Mouse (Mus musculus): ENCODE measurements around the gene Gpsm1.

The Gpsm1 gene

GRCm38 (mm10) chr2:26315072-26315924, at the start of gene Gpsm1:
Gene Gpsm1, plus strand, starts transcription at chr2:26315515.
- DNase-seq = peak; percentile 82 to 86

- DNase-seq = no peak
Measured at GRCm38 (mm10) chr2:26266066-26266742, 49.1 kb upstream of the Gpsm1 start.

DNA sequence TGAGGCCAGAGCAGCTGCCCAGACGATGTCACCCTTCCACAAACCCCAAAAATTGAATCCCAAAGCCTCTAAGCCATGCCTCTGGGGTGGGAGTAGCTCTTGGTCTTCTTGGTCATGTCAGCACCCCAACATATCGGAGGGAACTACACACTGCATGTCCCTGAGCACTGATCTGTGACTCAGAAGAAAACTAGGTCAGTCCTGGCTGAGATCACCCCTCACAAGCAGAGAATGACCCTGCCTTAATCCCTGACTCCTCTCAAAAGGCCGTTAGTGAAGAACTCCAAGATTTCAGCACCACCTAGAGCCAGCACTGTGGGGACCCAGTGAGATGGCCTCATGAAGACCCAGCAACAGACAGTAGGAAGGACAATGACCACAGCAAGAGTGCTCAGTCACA, 47.1 kb upstream of the Gpsm1 start:
- DNase-seq = no peak

DNA sequence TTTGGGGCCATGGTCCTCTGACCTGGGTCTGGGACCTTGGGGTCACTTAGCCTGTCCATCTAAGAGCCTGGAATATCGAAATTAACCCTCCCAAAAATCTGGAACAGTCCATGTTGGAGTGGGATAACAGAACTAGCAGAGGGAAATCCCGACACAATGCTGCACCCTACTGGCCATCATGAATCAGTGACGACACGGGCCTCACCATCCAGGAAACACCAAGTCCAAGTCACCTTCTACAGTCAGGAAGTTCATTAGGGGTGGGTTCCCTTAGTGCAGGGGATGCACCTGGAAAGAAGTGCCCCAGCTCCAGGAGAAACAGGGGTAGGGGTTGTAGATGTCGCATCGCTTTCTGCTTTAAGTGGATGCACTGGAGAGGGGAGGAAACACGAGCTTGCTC, 41.7 kb upstream of the Gpsm1 start:
- DNase-seq = peak; percentile 33 to 56

- no peak for DNase-seq
Measured at GRCm38 (mm10) chr2:26279712-26280111, 35.6 kb upstream of the Gpsm1 start.

GRCm38 (mm10) chr2:26280594-26280993, 34.7 kb upstream of the Gpsm1 start:
- DNase-seq = no peak

DNA sequence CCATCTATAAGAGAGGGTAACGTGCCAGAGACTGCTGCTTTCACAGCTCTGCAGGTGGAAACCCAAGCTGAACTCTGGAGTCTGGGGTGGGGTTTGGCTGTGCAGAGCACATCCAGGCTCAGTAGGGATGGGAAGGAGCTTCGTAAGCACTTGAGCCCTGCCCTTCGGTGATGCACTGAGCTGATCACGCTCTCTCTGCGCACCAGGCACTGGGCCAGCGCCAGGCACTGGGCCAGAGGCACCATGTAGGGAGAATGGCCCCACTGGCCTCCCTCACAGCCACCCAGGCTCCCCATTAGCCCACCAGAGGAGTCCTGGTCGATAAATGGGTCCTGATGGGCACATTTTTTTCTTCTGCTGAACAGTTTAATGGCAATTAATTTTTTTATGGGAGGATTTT, 29.5 kb upstream of the Gpsm1 start:
- no peak for DNase-seq

DNA sequence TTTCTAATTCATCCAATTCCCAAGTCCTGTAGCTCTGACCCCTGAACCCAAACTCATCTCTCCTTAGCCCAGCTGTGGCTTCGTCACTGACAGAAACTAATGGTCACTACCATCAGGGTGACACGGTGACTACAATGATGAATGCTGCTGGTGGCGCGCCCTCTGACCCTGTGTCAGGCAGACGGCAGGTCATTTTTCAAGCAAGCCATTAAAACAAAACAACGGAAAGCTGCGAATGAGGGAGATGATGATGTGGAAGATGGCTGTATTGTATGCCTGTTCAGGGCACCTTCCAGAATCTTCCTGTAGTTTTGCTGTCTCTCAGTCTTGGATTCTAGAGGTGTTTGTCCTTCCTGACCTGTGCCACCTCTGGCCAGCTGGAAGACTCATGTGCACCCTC, 28.9 kb upstream of the Gpsm1 start:
- no peak for DNase-seq

DNA sequence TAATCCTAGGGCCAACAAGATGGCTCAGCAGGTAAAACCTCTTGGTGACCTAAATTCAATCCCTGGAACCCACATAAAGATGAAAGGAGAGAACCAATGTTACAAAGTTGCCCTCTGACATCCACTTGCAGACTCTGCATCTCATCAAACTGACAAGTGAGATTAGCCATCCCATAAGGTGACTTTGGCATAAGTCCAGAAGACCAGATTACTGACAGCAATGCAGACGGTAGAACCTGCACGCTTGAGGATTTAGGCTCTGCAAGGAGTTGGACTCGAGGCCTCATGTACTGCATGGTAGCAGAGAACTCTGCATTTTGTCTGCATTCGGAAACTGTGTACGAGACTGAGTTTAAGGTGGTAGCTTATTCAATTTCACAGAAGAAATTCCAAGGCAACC, 25.2 kb upstream of the Gpsm1 start:
- DNase-seq = no peak

DNA sequence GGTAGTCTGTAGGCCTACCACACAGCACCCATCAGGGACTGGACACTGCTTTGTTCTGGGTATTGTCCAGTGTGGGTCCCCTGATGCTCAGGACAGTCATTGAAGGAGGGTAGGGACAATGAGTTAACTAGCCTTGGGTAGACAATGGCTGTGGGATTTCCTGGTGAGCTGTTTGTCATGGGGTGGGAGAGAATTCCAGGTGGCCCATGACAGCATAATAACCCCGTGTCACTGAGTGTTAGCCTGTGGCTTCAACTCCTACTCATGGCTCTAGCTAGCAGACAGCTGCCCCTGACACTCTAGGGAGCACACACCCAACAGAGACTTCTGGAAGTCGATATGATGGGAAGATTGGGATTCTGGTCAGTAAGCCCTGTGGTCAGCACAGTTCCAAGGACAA, 20.9 kb upstream of the Gpsm1 start, which contains the start of gene Ccdc187:
Gene Ccdc187, minus strand, starts transcription at position 101 of the 400 bp plus-strand sequence.
- DNase-seq = no peak

- DNase-seq = no peak
Measured at GRCm38 (mm10) chr2:26296606-26297195, 18.6 kb upstream of the Gpsm1 start.

- DNase-seq = peak in 1 of 2 experiments; percentile 46
Measured at GRCm38 (mm10) chr2:26298208-26298855, 17.0 kb upstream of the Gpsm1 start.

GRCm38 (mm10) chr2:26298856-26299230, 16.5 kb upstream of the Gpsm1 start:
- DNase-seq = no peak

DNA sequence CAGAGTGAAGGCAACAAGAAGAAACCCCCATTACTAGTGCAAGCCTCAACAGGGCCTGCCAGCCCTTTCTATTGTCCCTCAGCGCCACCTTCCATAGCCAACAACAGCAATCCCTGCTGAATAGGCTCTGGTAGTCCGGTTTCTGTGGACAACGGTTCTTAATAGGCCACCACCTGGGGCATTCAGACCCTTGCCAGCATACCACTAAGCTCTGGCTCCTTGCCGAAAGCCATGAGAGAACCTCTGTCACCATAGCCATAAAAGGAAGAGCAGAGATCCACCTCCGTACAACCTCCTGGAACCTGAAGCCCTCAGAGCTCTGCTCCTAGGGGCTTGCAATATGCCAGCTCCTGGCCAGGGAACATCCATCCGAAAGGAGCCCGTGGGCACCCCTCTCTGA, 16.0 kb upstream of the Gpsm1 start:
- no peak for DNase-seq

- DNase-seq = peak; percentile 34 to 54
Measured at GRCm38 (mm10) chr2:26300161-26300807, 15.0 kb upstream of the Gpsm1 start.

DNA sequence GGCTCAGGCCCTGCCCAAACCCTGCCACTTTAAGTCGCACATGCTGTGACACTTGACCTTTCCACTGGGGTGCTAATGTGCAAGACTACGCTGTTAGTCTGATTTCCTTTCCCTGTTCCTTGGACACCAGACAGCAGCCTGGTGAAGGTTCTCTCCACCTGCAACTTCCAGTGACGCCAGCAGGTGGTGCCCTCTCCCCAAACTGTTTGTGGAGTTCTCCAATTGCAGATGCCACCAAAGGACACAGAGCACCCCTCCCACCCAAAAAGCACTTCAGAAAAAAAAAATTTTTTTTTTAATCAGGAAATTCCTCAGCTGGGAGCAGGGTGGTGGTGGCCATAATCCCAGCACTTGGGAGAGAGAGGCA, 14.5 kb upstream of the Gpsm1 start:
- DNase-seq = peak; percentile 84 to 88

GRCm38 (mm10) chr2:26302005-26302503, 13.3 kb upstream of the Gpsm1 start:
- DNase-seq = peak in 1 of 2 experiments; percentile 37

DNA sequence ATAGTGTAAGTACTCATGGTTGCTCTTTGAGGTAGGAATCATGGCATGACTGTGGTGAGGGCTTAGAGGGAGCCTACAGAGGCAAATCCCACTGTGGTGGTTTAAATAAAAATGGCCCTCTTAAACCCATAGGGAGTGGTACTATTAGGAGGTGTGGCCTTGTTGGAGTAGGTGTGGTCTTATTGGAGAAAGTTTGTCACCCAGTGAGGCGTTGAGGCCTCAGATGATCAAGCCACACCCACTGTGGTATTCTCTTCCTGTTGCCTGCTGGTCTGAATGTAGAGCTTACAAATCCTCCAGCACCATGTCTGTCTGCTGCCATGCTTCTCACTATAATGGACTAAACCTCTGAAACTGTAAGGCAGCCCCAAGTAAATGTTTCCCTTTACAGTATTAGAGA, 10.6 kb upstream of the Gpsm1 start:
- DNase-seq = no peak

DNA sequence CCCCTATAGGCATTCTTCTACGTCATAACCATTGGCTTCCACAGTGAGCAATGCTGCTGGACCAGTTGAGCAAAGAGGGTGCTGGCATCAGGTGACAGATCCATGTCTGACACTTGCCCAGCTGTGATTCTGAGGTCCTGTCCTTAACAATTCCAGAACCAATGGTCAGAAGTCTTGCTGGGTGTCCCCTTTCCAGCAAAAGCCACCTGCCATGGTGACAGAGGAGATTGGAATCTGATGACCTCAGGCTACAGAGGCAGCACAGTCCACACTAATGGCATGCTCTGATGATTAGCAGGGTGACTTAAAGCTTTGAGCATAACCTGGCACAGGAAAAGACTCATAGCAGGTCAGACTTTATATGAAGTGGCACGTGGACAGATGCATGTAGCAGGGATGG, 9.8 kb upstream of the Gpsm1 start:
- no peak for DNase-seq

- DNase-seq = no peak
Measured at GRCm38 (mm10) chr2:26306702-26307101, 8.6 kb upstream of the Gpsm1 start.

DNA sequence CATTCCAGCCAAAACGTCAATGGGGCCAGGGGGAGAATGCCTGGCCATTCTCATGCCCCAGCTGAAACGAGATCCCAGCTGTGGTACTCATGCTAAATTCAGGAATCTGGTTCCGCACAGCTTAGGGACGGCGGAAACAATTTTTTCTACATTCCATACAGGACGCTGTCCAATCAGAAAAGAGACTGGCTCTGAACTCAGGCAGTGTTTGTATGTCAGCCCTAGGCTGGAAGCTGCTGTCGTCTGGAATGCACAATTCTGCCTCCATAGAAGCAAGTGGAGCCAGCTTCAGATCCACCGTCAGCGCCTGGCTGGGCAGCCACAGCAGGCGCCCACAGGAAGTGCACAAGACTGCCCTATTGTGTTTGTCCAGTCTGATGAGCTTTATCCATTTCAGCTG, 5.6 kb upstream of the Gpsm1 start:
- peak in 1 of 2 experiments; percentile 45 for DNase-seq

- no peak for DNase-seq
Measured at GRCm38 (mm10) chr2:26311936-26312335, 3.4 kb upstream of the Gpsm1 start.

- DNase-seq = no peak
Measured at GRCm38 (mm10) chr2:26312812-26313211, 2.5 kb upstream of the Gpsm1 start.
